Mouse (Mus musculus) midbrain, postnatal 0 days (tissue): Measurements from ENCODE around the gene Adam12. TPM values are rescaled to one million over a fixed set of nuclear protein-coding genes. Genes with fewer than 3 reads are reported as not detected.

Experiments used
- ATAC-seq: fragments of 200-750 bp; cut with Nextera tagmentation; 2 replicates; pipeline ENCODE4 v1.8.0; 2017; ENCODE audit warnings: moderate number of reproducible peaks, mild to moderate bottlenecking, moderate TSS enrichment, moderate library complexity; ENCODE audit not compliant: low FRiP score
- DNase-seq: peaks from one replicate; pipeline ENCODE4 v3.0.0-alpha.2; 2015; ENCODE audit warnings: low spot score
- H3K27ac ChIP-seq: fragments of 300-500 bp; sonication (generic); 2 replicates; pipeline ENCODE4 v1.5.1; 2014; ENCODE audit warnings: low read depth, mild to moderate bottlenecking, low read length, mixed read lengths
- H3K27me3 ChIP-seq: fragments of 300-500 bp; sonication (generic); 2 replicates; pipeline ENCODE4 v1.6.1; 2014; ENCODE audit warnings: low read length, control low read depth, mixed read lengths; ENCODE audit not compliant: insufficient read depth
- H3K36me3 ChIP-seq: fragments of 300-500 bp; sonication (generic); 2 replicates; pipeline ENCODE4 v1.6.1; 2014; ENCODE audit warnings: low read length, control low read depth, mixed read lengths; ENCODE audit not compliant: insufficient read depth
- H3K4me1 ChIP-seq: fragments of 300-500 bp; sonication (generic); 2 replicates; pipeline ENCODE4 v1.6.1; 2014; ENCODE audit warnings: mild to moderate bottlenecking, control low read depth, antibody characterized with exemption, low read length, mixed read lengths; ENCODE audit not compliant: insufficient read depth
- H3K4me2 ChIP-seq: fragments of 300-500 bp; sonication (generic); 2 replicates; pipeline ENCODE4 v1.6.1; 2014; ENCODE audit warnings: low read depth, mild to moderate bottlenecking, low read length, mixed read lengths; ENCODE audit not compliant: poor library complexity, severe bottlenecking
- H3K4me3 ChIP-seq: fragments of 300-500 bp; sonication (generic); 2 replicates; pipeline ENCODE4 v1.5.1; 2014; ENCODE audit warnings: low read depth, mild to moderate bottlenecking, low read length, moderate library complexity
- H3K9ac ChIP-seq: fragments of 300-500 bp; sonication (generic); replicated peaks from 2 replicates; pipeline ENCODE4 v1.6.1; 2014; ENCODE audit warnings: mild to moderate bottlenecking, low read length, moderate library complexity, mixed read lengths; ENCODE audit not compliant: poor library complexity, severe bottlenecking
- H3K9me3 ChIP-seq: fragments of 300-500 bp; sonication (generic); 2 replicates; pipeline ENCODE4 v1.6.1; 2016; ENCODE audit warnings: low read length, control low read depth
- CTCF ChIP-seq: IDR thresholded peaks from 2 replicates; pipeline ENCODE4 v1.5.1; 2016; ENCODE audit warnings: antibody characterized with exemption, mild to moderate bottlenecking
- WGBS: fragments of 180-500 bp; shearing (Covaris S2); extraction: QIAGEN DNeasy Blood & Tissue Kit; methylation state at CpG from one replicate; pipeline ENCODE4 v1.1.7; 2014; 5-methylcytosine and 5-hydroxymethylcytosine counted together
- polyA plus RNA-seq: library from polyadenylated mRNA; unstranded; fragments of >200 nt; fragmentation: Nextera tagmentation; extraction: Ambion mirVana; gene quantifications from 2 replicates; pipeline ENCODE4 v1.2.1, GENCODE M21; 2015
- total RNA-seq: library from RNA; depleted of rRNA; stranded (reverse); fragments of >200 nt; gene quantifications from 2 replicates; pipeline ENCODE4 v1.2.3, GENCODE M21; 2014

Gene Adam12
- total and polyA plus RNA-seq, 2 experiments from 2014 or later: 3.5 to 12.8 TPM

GRCm38 (mm10) chr7:133859548-133859947, 372.4 kb downstream of the Adam12 start:
- H3K27ac ChIP-seq: no peak overlapping the region
- no peaks in the 10 kb centered on the region for H3K27me3 ChIP-seq
- DNase-seq (no peak), ATAC-seq (no peak)
- TF ChIP-seq CTCF: no peak
- H3K4me2 ChIP-seq: no peak overlapping the region
- H3K4me3 ChIP-seq: no peak overlapping the region
- no peaks in the 10 kb centered on the region for H3K36me3 ChIP-seq
- no peaks in the 10 kb centered on the region for H3K9me3 ChIP-seq
- H3K9ac ChIP-seq: no peak overlapping the region
- H3K4me1 ChIP-seq: no peaks in the 10 kb centered on the region
- 80% methylated on average over 4 of the region's 4 CpGs for WGBS

- DNase-seq: peak; percentile 43
- Histone ChIP-seq H3K4me3 (no peak overlapping the region), H3K27me3 (no peaks in the 10 kb centered on the region), H3K36me3 (no peaks in the 10 kb centered on the region), H3K9ac (no peak overlapping the region), H3K4me2 (no peak overlapping the region), H3K9me3 (no peaks in the 10 kb centered on the region), H3K27ac (no peak overlapping the region), H3K4me1 (no peaks in the 10 kb centered on the region)
- TF ChIP-seq CTCF: no peak
- ATAC-seq: no peak
- WGBS: 90% methylated on average over 3 of the region's 3 CpGs
Measured at GRCm38 (mm10) chr7:133858506-133858905, 373.4 kb downstream of the Adam12 start.

GRCm38 (mm10) chr7:133856278-133856677, 375.7 kb downstream of the Adam12 start:
- peak; percentile 100 for TF ChIP-seq CTCF
- H3K4me1 ChIP-seq: no peaks in the 10 kb centered on the region
- no peaks in the 10 kb centered on the region for H3K36me3 ChIP-seq
- no peaks in the 10 kb centered on the region for H3K27me3 ChIP-seq
- no peak overlapping the region for H3K9ac ChIP-seq
- 14% methylated on average over 3 of the region's 3 CpGs for WGBS
- H3K4me3 ChIP-seq: no peak overlapping the region
- H3K4me2 ChIP-seq: no peak overlapping the region
- peak; percentile 90 for DNase-seq
- peak; percentile 44; the same call in 1 of the 2 replicates for ATAC-seq
- H3K27ac ChIP-seq: no peak overlapping the region
- H3K9me3 ChIP-seq: no peaks in the 10 kb centered on the region

- no peak overlapping the region for H3K4me3 ChIP-seq
- no peak for ATAC-seq
- no peak overlapping the region for H3K4me2 ChIP-seq
Measured at GRCm38 (mm10) chr7:133850735-133851134, 381.2 kb downstream of the Adam12 start.

GRCm38 (mm10) chr7:133848180-133848579, 383.8 kb downstream of the Adam12 start:
- H3K4me3 ChIP-seq: no peak overlapping the region
- WGBS: 55% methylated on average over 2 of the region's 2 CpGs
- H3K27ac ChIP-seq: no peak overlapping the region
- H3K27me3 ChIP-seq: no peaks in the 10 kb centered on the region
- no peaks in the 10 kb centered on the region for H3K9me3 ChIP-seq
- no peaks in the 10 kb centered on the region for H3K4me1 ChIP-seq
- no peak overlapping the region for H3K4me2 ChIP-seq
- no peaks in the 10 kb centered on the region for H3K36me3 ChIP-seq
- H3K9ac ChIP-seq: no peak overlapping the region
- DNase-seq (no peak), ATAC-seq (no peak)
- TF ChIP-seq CTCF: no peak

More at GRCm38 (mm10) chr7:133850735-133851134, 381.2 kb downstream of the Adam12 start:
- DNase-seq: no peak
- TF ChIP-seq CTCF: peak; percentile 29; the same call in 1 of the 2 replicates
- Histone ChIP-seq H3K27ac (no peak overlapping the region), H3K4me1 (no peaks in the 10 kb centered on the region), H3K9me3 (no peaks in the 10 kb centered on the region), H3K9ac (no peak overlapping the region), H3K36me3 (no peaks in the 10 kb centered on the region), H3K27me3 (no peaks in the 10 kb centered on the region)

- Histone ChIP-seq H3K27me3 (no peaks in the 10 kb centered on the region), H3K27ac (no peak overlapping the region), H3K9ac (no peak overlapping the region), H3K36me3 (no peaks in the 10 kb centered on the region), H3K4me3 (no peak overlapping the region), H3K4me2 (no peak overlapping the region), H3K4me1 (no peaks in the 10 kb centered on the region), H3K9me3 (no peaks in the 10 kb centered on the region)
- DNase-seq (no peak), ATAC-seq (no peak)
- no peak for TF ChIP-seq CTCF
- 30% methylated on average over 1 of the region's 1 CpGs for WGBS
Measured at GRCm38 (mm10) chr7:133847175-133847574, 384.8 kb downstream of the Adam12 start.
